Comparison of ENCODE assay signal across 8 mouse cellular contexts in the genomic region with DNA sequence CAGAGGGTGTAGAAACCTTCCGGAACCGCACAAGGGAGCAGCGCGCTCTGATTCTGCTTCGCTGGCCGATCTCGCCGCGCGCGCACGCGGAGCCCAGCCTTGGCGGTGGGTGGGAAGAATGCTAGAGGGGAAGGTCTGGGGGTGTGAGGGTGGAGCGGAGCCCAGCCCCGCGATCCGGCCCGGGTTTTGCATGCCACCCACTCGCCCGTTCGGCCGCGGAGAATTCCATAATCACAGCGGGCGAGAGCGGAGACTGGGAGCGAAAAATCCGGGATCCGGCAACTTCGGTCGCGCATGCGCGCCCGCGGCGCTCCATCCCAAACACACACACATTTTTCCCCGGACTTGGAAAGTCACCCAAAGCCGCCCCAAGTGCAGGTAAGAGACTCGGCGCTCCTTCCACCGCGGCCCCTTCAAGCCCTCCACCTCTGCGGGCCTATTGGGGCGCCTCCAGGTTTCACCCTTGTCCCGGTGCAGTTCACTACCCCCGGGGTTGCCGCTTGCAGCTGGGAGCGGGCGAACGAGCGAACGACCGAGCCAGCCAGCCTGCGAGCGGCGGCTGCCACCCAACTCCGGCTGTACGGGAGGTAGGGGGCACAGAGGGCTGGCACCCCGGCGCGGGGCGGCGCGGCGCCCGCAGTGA. TPM values are rescaled to one million over a fixed set of nuclear protein-coding genes. Genes with fewer than 3 reads are reported as not detected.
A peak's percentile ranks its signal among the peaks of the same experiment; 100 is the strongest.
DNase-seq lines count a peak whose midpoint lies in the region; ATAC-seq and TF ChIP-seq lines count a peak whose summit lies in the region.

A gene (plus strand): TSS at position 293 of the 643 bp plus-strand sequence.

- H3K4me3 ChIP-seq in cortical plate, adult 2 months (ENCODE audit: insufficient read depth, low read length): peak within 1 kb of the TSS; percentile 28
- H3K4me3 ChIP-seq in hindbrain, postnatal 0 days (ENCODE audit: low read length): peak within 1 kb of the TSS; percentile 46

- ATAC-seq in hindbrain, postnatal 0 days: peak; percentile 90
- no peak for ATAC-seq in megakaryocyte-erythroid progenitor cell, adult 5-6 weeks (replicated peaks; ENCODE audit: low FRiP score, low TSS enrichment, poor library complexity, severe bottlenecking)

- H3K36me3 ChIP-seq in hindbrain, postnatal 0 days (ENCODE audit: insufficient read depth, low read length): no peaks in the 10 kb centered on the region

- DNase-seq in adrenal gland, adult 2 months: peak; percentile 94
- DNase-seq in gastrocnemius, postnatal 10 days: peak; percentile 96
- peak; percentile 96 for DNase-seq in hindbrain, postnatal 0 days (ENCODE audit: low spot score)
- DNase-seq in left cerebral cortex, adult 18-20 months (ENCODE audit: low spot score in 2 of 2): peak; percentile 88 to 89
- peak; percentile 94 for DNase-seq in lung, postnatal 25 days (ENCODE audit: low spot score)
- DNase-seq in right cerebral cortex, postnatal 10 days (ENCODE audit: low spot score in 2 of 2): peak; percentile 91 to 92

- no peaks in the 10 kb centered on the region for H3K9me3 ChIP-seq in hindbrain, postnatal 0 days (ENCODE audit: low read length)

- H3K4me1 ChIP-seq in cortical plate, adult 2 months (ENCODE audit: control insufficient read depth, insufficient read depth, low read length): no peaks in the 10 kb centered on the region
- H3K4me1 ChIP-seq in hindbrain, postnatal 0 days (ENCODE audit: insufficient read depth, low read length): peaks cover 17% of the 10 kb centered on the region

- H3K27me3 ChIP-seq in hindbrain, postnatal 0 days (ENCODE audit: insufficient read depth, low read length): peaks cover 34% of the 10 kb centered on the region

- no peak within 1 kb of the TSS for H3K27ac ChIP-seq in cortical plate, adult 2 months (ENCODE audit: insufficient read depth, low read length)
- H3K27ac ChIP-seq in hindbrain, postnatal 0 days: no peak within 1 kb of the TSS

- no peak within 1 kb of the TSS for H3K9ac ChIP-seq in hindbrain, postnatal 0 days (replicated peaks; ENCODE audit: low read length)

- TF ChIP-seq POLR2A in cortical plate, adult 2 months (IDR thresholded peaks at IDR 0.05; ENCODE audit: extremely low read depth, insufficient read depth, low read length): no peak

- H3K4me2 ChIP-seq in hindbrain, postnatal 0 days (ENCODE audit: low read depth, low read length): peak within 1 kb of the TSS; percentile 84

- no peak for TF ChIP-seq CTCF in cortical plate, adult 2 months (IDR thresholded peaks at IDR 0.05; ENCODE audit: extremely low read depth, insufficient read depth, low read length)
- TF ChIP-seq CTCF in hindbrain, postnatal 0 days (IDR thresholded peaks at IDR 0.05; ENCODE audit: low read depth): no peak; the same call in 1 of the 2 replicates

- WGBS in hindbrain, postnatal 0 days: under 1% methylated on average over 62 of the region's 68 CpGs

RNA-seq across cellular contexts. Expression of the gene that starts here (rescaled TPM):
- 1 to 10 TPM; 4.3 to 7.4 TPM for total RNA-seq in adrenal gland, adult 2 months (2021)
- polyA plus RNA-seq in adrenal gland, adult 2 months (2012; rRNA removed): 5.5 and 7.9 TPM in 2 replicates
- polyA plus RNA-seq in cortical plate, adult 2 months (2012; rRNA removed): 0.59 and 0.69 TPM in 2 replicates
- 10 to 100 TPM; 39.3 to 42.0 TPM for total RNA-seq in gastrocnemius, postnatal 10 days (2021)
- total RNA-seq in hindbrain, postnatal 0 days (2014; rRNA removed): 6.3 and 7.2 TPM in 2 replicates
- polyA plus RNA-seq in hindbrain, postnatal 0 days (2015; fragmentation: Nextera tagmentation; extraction: Ambion mirVana): 2.3 and 3.2 TPM in 2 replicates
- 1 to 10 TPM; 1.2 to 1.4 TPM for total RNA-seq in left cerebral cortex, adult 18-20 months (2021)
- 0.55 and 0.96 TPM in 2 replicates for total RNA-seq in megakaryocyte-erythroid progenitor cell, adult 5-6 weeks (2014; fragmentation: Nextera tagmentation)
- total RNA-seq in megakaryocyte-erythroid progenitor cell, adult 5-6 weeks (2017): 0.27 and 0.75 TPM in 2 replicates
